Mouse (Mus musculus): ENCODE data around the gene Smndc1. TPM values are rescaled to one million over a fixed set of nuclear protein-coding genes. Genes with fewer than 3 reads are reported as not detected.
A peak's percentile ranks its signal among the peaks of the same experiment; 100 is the strongest.

Gene Smndc1
- total RNA-seq, 2 experiments from 2014 or later, result 38.6 to 45.1 TPM

- intact Hi-C loops (cut with DNase I), result loop anchor here (10.0 kb wide), 1 partner anchor 243 kb away; no protein-coding TSS in a partner anchor
- DNase-seq, result no peak
These were observed 1.0 kb upstream of the Smndc1 start for GRCm38 (mm10) chr19:53391386-53391785.

- no peak for DNase-seq
- intact Hi-C loops (cut with DNase I), result loop anchor here (10.0 kb wide), 1 partner anchor 245 kb away; no protein-coding TSS in a partner anchor
These were observed 437 bp downstream of the Smndc1 start for GRCm38 (mm10) chr19:53389851-53390431.

DNA sequence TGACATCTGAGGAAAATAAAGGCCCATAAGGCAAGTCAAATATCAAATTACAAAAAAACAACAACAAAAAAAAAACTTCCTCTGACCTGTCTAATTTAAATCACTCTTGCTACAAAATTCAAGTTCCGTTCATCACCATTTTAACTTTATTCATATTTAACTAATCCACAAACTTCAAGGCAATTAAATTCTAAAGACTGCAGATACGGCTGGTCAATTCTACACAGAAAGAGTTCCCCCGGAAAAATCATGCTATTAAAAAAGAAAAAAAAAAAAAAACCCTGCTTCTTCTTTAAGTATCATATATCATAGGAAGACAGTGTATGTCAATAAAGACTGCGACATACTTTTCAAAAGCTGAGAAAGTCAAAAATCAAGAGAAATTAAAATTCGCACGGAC lies 961 bp downstream of the Smndc1 start:
- intact Hi-C loops (cut with DNase I), result no loop called here

DNA sequence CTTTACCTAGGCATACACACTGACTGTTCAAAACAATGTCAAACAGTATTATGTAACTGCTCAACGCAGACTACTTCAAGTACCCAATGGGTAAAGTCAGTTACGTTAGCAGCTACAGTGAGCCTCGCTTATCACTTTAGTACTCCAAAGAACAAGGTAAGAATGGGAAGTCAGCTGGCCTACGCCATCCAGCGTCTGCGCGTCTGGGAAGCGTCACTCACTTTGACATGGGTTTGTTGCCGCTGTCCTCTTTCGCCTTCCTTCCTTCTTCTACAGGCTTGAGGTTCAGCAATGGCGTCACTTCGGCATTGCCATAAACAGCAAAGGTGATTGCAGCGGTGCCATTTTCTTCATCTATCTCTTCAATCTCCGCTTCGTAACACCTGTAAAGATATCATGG lies 7.0 kb downstream of the Smndc1 start:
- intact Hi-C loops (cut with DNase I), result no loop called here
- no peak for DNase-seq

More for the DNA sequence above, 961 bp downstream of the Smndc1 start:
- no peak for DNase-seq

DNA sequence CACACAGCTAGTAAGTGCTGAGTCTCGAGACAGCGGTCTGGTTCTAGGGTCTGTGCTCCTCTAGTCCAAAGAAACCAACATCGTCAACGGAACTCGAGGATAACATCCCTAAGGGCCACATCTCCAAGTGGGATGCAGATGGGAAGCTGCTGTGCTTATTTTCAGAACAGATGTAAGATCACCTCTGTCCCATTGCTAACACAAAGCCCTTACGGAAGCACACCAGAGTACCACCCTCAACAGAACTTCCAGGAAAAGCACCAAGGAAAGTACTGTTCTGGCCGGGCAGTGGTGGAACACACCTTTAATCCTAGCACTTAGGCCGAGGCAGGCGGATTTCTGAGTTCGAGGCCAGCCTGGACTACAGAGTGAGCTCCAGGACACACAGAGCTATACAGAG lies 12.0 kb downstream of the Smndc1 start:
- intact Hi-C loops (cut with DNase I), result loop anchor here (10.0 kb wide), 1 partner anchor 374 kb away; no protein-coding TSS in a partner anchor
- DNase-seq, result no peak

DNA sequence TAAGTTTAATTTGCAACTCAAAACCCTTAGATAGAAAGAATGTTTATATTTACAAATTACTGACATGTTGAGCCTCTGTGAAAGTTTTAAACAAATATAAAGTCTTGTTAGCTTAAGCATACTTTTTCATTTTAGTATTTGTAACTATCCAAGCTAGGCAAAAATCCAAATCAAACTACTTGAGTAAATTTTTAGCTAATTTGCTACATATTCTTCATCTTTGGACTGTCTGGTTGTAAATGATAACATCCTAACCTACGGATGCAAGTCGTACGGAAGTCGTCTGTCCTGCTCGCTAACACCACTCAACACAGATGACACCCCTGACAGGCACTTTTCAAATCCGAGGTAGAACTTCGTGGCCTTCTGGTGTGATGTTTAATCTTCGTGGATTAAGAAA lies 12.7 kb downstream of the Smndc1 start:
- intact Hi-C loops (cut with DNase I), result loop anchor here (10.0 kb wide), 1 partner anchor 373 kb away; no protein-coding TSS in a partner anchor
- DNase-seq, result no peak

DNA sequence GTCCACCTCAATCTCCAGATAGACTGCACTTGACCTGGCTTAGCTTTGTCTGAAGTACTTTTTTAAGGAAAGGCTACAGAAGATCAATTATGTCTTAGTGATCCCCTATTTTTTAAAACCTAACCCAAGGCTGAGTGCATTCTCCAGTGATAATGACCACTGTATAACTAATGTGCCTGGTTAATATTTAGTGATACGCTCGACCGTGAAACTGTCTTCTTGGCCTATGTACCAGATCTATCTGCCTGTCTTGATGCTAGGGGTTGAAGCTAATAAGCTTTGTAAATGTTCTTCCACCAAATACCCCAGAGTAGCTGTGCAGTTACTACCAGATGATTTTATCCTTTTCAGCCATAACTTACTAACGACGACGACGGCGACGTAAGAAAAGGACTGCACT lies 14.6 kb downstream of the Smndc1 start:
- DNase-seq, result no peak
- intact Hi-C loops (cut with DNase I), result loop anchor here (10.0 kb wide), 1 partner anchor 371 kb away; no protein-coding TSS in a partner anchor

- no peak for DNase-seq
- intact Hi-C loops (cut with DNase I), result loop anchor here (10.0 kb wide), 1 partner anchor 370 kb away; no protein-coding TSS in a partner anchor
These were observed 15.1 kb downstream of the Smndc1 start for GRCm38 (mm10) chr19:53375299-53375698.

DNA sequence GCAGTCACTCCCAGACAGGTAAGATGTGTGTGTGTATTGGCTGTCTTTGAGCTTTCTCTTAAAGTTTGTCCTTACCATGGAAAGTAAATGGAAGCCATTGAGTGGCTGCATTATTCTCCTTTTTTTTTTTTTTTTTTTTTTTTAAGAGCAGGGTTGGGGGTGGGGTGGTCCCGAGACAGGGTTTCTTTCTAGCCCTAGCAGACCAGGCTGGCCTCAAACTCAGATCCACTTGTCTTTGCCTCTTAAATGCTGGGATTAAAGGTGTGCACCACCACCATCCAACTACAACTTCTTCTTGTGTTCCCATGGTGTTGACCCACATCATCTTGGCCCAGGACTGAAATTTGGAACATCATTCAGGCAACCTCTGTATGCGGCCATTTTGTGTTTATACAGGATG lies 16.8 kb downstream of the Smndc1 start:
- intact Hi-C loops (cut with DNase I), result loop anchor here (10.0 kb wide), 1 partner anchor 369 kb away; no protein-coding TSS in a partner anchor
- DNase-seq, result no peak

DNA sequence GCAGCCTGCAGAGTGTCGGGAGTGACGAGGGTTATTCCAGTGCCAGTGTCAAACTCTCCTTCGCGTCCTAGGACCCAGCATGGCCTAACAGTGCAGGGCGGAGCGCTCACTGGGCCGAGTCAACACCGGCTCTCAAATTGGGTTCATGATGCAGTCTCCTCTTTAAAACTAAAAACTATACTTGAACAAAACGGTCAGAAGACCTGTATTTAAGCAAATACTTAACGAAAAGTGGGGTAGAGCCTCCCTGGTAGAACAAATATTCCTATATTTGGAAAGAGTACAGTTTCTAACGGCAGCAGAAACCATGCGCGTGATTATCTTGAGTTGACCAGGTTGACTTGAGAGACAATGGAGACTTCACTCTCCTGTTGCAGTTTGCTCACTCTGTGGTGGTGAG lies 18.7 kb downstream of the Smndc1 start, which contains the start of gene Gm10197:
Gm10197 (minus strand) TSS at position 101 of the 400 bp plus-strand sequence.
- no peak for DNase-seq
- intact Hi-C loops (cut with DNase I), result loop anchor here (10.0 kb wide), 1 partner anchor 367 kb away; no protein-coding TSS in a partner anchor

GRCm38 (mm10) chr19:53370233-53370632 lies 20.1 kb downstream of the Smndc1 start:
- no peak for DNase-seq
- intact Hi-C loops (cut with DNase I), result loop anchor here (10.0 kb wide), 1 partner anchor 365 kb away; no protein-coding TSS in a partner anchor

DNA sequence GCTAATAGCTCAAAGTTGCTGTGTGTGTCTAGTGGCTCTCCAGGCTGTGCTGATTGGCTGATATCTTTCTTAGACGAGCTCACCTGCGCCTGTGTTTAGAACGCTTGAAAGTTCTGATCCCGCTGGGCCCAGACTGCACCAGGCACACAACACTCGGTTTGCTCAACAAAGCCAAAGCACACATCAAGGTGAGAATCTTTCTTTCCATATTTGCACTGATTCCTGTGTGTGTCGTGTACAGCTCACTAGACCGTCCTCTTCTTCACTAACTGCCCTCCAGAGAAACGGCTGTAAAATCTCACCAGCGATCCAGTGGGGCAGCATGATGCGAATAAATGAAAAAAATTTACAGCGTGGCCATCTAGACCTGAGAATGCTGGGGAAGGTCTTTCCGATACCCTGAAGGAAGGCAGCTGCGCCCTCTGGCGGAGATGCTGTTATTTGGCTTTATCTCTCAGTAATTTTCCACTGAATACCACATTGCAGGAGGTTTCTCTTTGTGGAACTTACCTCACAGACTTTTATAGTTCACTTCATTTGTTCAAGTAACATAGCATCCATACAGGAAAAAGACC lies 20.8 kb downstream of the Smndc1 start:
- intact Hi-C loops (cut with DNase I), result loop anchor here (5.0 to 10.0 kb wide), 3 partner anchors 57 to 365 kb away; partner anchors contain the start of gene Mxi1
- peak; percentile 89 for DNase-seq

- DNase-seq, result no peak
- intact Hi-C loops (cut with DNase I), result loop anchor here (5.0 kb wide), 2 partner anchors 55 to 120 kb away; partner anchors contain the start of gene Mxi1
These were observed 23.5 kb downstream of the Smndc1 start for GRCm38 (mm10) chr19:53366881-53367280.

DNA sequence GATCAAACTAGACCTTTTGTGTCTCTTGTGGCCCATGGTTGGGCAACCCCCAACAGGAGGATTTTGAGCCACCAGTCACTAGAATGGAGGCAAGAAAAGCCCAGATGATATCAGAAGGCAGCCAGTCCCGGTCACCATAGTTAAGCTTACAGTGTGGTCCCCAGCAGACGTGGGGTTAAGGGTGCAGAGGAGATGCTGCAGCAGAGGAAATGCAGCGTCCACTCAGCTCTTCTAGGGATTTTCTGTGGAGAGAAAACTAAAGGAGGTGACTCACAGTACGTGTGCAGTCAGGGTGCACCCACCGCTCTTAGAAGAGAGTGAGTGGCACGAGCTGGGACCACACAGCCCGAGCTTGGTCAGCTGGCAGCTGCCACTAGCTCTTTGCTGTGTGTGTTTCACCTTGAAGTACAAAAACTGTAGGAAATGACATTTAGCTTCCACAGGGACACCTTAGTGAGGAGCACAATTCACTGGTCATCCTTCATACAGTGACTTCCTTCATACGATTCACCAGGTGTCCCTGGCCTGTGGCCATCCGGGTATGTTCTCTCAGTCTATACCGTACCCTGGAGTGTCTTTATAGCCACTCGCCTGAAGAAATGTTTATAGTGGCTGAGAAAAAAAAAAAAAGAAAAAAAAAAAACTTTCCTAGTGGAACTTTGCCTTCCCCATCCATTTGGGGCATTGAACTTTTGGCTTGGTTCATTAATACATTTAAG lies 24.2 kb downstream of the Smndc1 start:
- DNase-seq, result no peak
- intact Hi-C loops (cut with DNase I), result loop anchor here (5.0 kb wide), 2 partner anchors 54 to 119 kb away; partner anchors contain the start of gene Mxi1

DNA sequence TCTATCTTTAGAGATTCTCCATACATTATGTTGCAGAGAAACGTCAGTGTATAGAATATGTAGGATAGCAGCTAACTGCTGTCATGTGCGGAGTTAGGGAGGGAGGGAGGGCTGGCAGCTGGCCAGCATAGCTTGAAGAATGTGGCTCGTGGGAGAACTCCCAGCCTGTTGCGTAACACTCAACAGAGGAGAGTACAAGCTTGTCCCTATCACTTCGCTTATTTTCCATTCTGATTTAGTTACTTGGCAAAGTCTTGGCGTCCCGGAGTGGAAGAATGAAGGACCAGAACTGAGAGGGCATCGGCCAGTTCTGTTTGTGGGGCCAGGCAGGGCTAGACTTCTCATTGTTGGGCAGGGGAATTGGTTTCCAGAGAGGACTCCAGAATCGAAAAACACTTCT lies 25.4 kb downstream of the Smndc1 start:
- intact Hi-C loops (cut with DNase I), result loop anchor here (5.0 kb wide), 2 partner anchors 53 to 118 kb away; partner anchors contain the start of gene Mxi1
- peak; percentile 60 for DNase-seq

DNA sequence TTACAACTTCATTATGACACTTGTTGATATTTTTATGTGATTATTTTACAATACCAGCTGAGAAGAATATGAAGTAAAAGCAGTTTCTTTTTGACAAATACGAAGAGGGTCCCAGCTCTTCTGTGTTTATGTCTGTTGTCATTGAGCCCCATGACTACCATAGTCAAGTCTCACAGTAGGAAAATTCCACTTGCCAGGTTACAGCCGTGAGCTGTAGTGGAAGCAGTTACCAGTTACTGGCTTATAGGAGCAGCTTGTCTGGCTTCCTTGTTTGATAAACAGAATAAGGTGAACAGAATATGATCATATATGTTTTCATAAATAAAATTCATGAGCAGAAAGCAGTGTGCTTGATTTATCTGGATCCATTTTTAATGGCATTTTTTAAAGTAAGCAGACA lies 25.8 kb downstream of the Smndc1 start:
- intact Hi-C loops (cut with DNase I), result no loop called here
- no peak for DNase-seq

DNA sequence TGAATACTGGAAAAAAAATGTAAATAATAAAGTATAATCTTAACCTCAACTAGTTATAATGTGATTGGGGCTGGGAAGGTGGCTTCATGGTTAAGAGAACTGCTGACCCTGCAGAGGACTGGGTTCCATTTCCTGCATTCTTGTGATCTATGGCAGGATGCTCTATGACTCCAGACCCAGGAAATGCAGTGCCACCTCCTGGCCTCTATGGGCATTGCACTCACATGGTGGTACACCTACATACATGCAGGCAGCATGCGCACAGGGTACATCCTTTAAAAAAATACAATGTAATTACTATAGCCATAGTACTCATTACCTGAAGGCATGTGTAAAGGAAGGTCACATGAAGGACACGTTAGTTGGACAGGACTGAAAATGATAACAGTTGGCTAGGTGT lies 27.4 kb downstream of the Smndc1 start:
- intact Hi-C loops (cut with DNase I), result no loop called here
- peak; percentile 56 for DNase-seq

GRCm38 (mm10) chr19:53360265-53360958 lies 30.0 kb downstream of the Smndc1 start:
- intact Hi-C loops (cut with DNase I), result no loop called here
- peak; percentile 36 for DNase-seq

GRCm38 (mm10) chr19:53359160-53360033 lies 31.0 kb downstream of the Smndc1 start:
- intact Hi-C loops (cut with DNase I), result no loop called here
- peak; percentile 95 for DNase-seq
